Mouse (Mus musculus) cerebellum, adult 18-20 months (tissue): ENCODE data around the gene Rps6ka1.
A peak's percentile ranks its signal among the peaks of the same experiment; 100 is the strongest.
"Not testable (repeated sequence)": the region's sequence is repeated elsewhere in the genome, so short reads cannot be mapped to it uniquely, and the experiment has no call there.

ENCODE experiments used
- DNase-seq, 2 experiments: peaks; one replicate each; pipeline ENCODE4 v3.0.0; 2021

Gene Rps6ka1

DNA sequence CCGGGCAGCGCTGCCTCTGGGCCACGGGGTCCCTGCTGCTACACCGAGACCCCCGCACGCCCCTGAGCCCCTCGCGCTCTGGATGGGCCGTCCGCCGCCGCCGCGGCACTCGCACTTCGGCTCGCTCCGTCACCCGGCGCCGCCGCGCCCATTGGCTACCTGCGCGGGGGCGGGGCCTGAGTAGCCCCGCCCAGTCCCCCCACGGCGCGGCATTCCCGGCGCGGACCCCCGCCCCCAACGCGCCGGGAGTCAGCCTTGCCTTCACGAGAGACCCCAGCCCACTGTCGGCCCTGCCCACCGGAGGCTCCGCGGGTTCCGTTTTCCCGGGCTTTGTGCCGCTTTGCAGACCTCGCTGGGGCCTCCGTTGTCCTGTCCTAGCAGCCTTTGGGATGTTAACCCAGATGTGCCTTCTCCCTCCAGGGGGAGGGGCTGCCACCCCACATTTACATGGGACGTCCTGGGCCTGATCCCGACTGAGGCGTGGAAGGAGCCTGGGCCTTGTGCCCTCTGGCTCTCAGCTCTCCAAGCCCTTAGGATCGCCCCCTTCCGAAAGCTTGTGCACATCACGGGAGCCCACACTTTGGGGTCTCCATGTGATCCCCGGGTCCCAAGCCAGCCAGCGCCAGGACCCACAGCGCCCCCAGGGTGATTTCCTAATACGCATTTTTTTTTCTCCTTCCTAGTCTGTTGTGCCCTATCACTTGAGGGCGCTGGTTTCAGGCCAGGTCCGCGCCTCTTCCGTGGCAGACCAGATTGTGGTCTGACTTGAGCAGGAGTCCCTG lies at the start of gene Rps6ka1:
Gene Rps6ka1, minus strand, starts transcription at position 126 of the 782 bp plus-strand sequence.
- DNase-seq = peak; percentile 71 to 87

DNA sequence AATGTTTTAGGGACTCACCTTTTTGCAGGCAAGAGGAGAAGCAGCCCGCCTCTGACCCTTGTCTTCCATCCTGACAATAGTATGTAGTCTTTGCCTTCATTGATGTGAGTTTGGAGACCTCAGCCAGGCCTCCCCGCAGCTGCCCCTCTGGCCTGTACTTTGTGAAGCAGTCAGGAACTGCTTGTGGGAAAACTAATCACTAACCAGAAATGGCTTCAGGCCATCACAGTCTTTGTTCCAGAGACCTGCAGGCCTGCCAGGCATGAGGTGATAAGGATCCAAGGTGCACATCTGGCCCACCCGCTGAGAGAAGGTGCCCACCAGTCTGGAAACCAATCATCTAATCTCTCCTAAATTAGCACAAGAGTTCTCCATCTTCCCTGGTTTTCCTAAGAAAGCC lies 44.2 kb upstream of the Rps6ka1 start:
- no peak for DNase-seq

DNA sequence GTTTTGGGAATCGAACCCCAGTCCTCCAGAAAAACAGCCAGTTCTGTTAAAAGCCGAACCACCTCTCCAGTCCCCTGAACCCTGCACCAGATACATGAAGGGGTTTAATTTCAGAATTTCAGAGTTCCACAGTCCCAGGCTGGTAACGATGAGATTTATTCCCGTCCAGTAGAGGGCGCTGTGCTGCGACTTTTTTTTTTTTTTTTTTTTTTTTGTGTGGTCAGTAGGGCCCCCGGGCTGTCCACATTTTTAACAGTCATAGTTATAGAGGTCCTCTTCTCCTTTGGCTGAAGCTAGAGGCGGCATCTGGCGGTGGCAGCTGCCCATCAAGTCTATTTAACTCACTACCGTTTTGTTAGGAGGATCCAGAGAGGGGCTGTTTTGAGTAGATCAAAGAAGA lies 43.8 kb upstream of the Rps6ka1 start:
- DNase-seq = peak in 1 of 2 experiments; percentile 20

DNA sequence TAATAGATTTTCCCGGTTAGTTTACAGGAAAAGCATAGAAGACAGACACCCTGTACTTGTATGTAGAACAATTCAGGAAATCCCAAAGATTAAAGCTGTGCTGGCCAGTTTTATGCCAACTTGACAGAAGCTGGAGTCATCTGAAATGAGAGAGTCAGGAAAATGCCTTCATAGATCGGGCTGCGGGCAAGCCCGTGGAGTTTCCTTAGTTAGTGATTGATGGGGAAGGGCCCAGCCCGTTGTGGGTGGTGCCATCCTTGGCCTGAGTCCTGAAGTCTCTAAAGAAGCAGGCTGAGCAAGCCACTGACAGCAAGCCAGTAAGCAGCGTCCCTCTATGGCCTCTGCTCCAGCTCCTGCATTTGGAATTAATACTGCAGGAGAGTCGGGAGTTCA lies 41.7 kb upstream of the Rps6ka1 start:
- DNase-seq = no peak

DNA sequence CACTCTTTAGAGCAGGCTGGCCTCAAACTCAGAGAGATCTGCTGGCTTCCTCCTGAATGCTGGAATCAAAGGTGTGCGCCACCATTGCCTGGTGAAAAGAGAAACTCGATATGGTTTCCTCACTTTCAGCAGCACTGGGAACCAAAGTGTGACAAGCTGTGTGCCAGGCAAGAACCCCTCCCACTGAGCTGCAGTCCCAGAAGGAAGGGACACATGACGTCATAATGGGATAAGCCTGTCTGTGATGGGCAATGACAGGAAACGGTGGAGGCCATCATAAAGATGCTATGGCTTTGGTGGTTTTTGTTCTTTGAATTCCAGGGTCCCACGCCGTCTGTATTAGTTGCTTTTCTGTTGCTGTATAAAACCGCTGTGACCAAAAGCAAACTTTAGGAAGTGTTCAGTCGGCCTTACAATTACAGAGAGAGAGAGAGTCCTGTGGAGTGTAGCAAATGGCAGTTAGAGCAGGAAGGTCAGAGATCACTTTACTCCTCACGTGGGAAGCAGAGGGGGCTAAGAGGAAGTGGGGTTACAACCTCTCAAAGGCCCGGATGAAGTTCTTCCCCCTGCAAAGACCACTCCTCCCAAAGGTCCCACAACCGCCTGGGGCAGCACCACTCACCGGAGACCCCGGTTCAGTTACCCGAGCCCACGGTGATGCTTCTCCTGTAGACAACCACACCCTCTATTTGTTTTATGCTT lies 41.1 kb upstream of the Rps6ka1 start:
- DNase-seq = no peak

DNA sequence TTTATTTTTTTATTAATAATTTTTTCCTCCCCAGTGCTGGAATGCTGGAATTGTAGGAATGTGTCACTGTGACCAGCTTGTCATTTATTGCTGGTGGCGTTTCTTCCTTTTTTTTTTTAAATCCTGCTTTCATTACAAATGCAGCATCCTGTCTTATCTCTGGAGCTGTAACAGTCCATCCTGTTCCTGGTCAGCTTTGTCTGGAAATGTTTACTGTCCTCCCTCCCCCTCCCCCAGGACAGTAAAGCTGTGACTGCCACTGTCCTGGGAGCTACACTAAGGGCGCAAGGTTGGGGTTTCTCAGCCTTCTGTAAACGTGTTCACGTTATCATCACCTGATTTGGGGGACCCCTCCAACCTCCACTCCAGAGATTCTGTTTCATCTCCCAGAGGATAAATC lies 37.6 kb upstream of the Rps6ka1 start:
- no peak for DNase-seq

DNA sequence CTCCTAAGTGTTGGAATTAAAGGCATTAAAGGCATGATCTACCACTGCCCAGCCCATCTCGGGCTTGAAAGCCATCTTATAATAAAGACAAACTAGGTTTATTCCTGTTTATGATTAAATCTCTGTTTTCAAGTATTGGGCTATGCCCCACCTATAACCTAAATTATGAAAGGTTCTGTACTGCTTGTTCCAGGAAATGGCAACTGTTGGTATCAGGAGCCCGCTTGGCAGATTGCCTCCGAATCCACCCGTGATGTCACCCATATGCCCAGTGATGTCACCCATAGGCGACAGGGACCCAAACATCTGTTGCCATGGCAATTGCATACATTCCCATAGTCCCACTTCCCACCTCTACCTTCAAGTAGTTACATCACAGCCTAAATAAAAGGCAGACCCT lies 36.1 kb upstream of the Rps6ka1 start:
- no peak for DNase-seq

DNA sequence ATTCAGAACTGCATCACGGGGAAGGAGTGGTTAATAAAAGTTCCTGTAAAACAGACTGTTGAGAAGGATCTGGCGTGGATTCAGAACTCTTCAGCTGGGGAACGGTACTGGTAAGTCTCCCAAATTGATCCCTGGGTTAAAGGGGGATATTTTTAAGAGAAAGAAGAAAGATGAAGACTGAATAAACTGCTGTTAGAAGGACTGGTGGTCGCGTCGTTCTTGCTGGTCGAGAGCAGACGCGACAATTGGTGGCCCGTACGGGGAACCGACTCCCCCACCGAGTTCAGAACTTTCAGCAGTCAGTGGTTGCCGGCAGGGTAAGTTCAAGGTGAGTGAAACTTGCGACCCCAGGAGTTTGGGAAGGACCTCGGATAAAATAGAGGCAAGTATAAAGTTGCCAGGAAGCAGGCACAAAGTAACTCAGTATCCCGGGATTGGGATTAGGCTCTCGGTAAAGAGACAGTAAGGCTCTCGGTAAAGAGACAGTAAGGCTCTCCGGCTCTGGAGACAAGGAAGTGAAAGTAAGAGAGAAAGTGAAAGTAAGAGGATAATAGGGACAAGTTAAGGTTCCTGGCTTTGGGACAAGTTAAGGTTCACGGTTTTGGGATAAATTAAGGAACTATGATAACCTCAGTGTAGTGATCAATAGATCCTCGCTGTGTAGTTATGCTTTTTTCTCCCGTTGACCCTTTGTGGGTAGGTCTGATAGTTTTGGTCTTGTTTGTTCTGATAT lies 30.7 kb upstream of the Rps6ka1 start:
- peak in 1 of 2 experiments; percentile 32 for DNase-seq

DNA sequence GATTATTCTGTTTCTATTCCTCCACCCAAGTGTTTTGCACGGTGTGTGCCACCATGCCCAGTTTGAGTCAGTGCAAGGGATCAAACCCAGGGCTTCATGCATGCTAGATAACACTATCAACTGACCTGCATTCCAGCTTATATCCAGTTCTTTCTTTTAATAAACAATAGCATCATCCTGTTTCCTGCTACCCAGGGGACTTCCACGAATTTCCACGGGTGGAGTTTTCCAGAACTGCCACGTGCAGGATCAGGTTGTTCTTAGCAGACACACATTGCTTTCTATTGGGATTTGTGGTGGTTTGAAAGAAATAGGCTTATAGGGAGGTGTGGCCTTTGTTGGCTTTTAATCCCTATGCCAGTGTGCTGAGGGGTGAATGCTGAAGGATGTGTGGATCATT lies 24.4 kb upstream of the Rps6ka1 start:
- DNase-seq = no peak

DNA sequence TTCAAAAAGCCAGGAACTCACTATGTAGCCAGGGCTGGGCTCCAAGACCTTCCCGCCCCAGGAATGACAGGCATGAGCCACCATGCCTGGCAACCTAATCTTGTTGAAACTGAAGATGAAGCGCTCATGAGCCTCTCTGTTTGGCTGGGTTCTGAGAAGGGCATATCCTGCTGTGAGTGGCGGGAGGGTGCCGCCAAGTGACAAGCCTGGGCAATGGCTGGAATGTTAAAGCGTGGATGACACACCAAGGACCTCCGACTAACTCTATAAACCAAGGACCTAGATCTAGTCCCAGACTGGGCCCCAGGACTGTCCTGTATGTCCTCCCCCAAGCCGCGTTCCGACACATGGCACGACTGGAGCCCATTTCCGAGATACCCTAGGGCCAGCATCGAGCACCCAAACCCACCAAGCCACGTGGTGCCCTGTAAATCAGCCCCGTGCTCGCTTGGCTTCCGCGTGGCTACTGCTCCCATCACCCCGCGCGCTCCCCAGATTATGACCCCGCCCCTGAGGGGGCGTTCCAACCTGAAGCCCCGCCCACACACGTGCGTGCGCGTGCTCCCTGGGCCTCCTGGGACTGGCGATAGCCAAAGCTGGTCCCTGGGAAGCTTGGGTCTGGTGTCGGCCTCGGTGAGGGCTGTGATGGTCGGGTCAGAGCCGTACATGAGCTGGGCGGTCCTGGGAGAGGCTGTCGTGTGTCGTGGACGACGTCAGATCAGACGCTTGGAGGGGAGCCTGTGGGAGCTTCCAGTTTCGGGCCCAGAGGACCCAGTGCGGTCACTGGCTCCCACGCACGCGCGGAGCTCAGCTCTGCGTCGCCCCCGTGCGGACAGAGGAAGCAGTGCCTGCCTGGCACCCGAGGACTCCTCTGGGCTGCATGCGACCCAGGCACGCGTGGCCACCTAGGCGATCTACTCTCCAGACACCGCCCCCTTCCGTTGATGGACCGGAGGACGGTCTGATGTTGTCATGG lies 22.9 kb upstream of the Rps6ka1 start:
- peak; percentile 96 to 98 for DNase-seq

DNA sequence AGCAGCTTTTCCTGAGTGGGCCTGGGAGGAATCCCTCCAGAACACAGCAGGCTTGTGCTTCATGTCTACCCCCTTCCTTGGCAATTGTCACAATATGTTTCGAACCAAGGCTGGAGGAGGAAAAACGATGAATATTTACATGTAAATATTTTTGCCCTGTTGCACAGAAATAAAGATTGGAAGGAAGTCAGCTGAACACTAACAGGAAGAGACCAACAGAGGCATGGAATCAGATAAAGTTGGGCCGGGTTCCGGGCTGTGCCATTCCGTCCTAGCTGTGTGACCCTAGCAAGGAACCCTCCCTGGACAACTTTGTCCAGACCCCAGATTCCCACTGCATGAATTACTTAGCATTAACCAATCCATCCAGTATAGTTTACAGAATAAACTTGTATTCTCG lies 20.5 kb upstream of the Rps6ka1 start:
- no peak for DNase-seq

DNA sequence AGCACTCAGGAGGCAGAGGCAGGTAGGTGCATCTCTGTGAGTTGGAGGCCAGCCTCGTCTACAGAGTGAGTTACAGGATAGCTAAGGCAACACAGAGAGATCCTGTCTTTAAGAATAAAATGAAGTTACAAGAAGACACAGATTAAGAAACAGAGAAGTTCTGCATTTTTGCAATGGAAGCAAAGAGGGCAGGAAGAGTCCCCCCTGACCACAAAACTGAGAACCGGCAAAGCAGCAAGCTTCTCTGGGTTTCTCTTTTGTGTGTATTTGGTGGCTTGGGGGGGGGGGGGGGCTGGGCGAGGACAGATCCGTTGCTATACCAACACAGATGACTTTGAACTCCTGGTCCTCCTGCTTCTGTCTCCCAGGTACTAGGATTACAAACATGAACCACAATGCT lies 19.5 kb upstream of the Rps6ka1 start:
- no peak for DNase-seq

DNA sequence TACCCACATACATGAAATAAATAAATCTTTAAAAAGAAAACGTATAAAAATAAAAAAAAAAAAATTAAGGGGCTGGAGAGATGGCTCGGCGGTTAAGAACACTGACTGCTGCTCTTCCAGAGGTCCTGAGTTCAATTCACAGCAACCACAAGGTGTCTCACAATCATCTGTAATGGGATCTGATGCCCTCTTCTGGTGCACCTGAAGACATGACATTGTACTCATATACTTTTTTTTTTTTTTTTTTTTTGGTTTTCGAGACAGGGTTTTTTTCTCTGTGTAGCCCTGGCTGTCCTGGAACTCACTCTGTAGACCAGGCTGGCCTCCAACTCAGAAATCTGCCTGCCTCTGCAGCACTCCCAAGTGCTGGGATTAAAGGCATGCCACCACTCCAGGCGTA lies 18.7 kb upstream of the Rps6ka1 start:
- not testable (repeated sequence) for DNase-seq

DNA sequence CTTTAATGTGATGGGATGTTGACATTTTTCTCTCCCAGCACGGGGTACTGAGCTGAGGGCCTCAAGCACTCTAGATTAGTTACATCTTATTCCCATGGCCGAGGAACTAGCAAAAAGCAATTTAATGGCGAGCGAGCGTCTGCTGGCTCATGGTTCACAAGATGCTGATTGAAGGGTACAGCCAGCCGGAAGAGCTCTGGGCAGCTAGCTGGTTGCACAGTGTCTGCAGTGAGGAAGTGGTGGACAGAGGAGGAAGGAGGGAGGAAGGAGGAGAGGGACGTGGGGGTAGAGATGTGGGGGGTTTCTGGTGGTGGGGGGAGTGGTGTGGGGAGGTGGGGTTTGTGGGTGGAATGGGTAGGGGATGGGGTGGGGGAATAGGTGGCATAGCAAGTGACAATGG lies 17.6 kb upstream of the Rps6ka1 start:
- no peak for DNase-seq

DNA sequence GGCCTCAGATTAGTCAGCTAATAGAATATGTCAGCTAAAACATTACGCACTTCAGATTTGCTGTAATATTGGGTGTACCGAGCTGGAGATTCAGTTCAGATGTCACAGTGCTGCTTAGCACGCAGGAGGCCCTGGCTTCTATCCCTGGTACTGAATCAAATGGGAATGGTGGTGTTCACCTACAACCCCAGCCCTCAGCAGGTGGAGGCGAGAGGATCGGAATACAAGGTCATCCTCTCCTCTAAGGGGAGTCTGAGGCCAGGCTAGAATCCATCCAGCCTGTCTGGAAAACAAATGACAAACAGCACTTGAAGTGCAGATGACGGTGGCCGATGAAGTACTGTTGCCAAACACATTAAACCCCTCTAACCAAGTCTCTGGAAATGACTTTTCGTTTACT lies 16.7 kb upstream of the Rps6ka1 start:
- DNase-seq = no peak

DNA sequence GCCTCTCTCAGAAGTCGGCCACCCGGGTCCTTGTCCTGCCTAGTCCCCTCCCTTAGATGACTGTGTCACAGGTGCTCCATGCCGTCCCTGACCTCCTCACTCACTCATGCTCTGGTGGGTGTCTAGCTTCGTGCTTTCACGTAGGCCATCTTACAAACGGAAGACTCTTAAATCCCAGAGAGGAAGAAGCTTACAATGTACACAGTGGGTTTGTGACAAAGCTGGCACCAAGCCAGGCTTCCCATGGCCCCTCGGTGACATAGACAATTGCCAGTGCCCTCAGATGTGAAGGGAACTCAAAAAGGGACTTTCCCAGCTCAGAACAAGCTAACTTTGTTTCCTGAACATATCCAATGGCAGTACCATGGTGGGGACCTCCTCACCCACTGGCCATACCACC lies 15.8 kb upstream of the Rps6ka1 start:
- no peak for DNase-seq

DNA sequence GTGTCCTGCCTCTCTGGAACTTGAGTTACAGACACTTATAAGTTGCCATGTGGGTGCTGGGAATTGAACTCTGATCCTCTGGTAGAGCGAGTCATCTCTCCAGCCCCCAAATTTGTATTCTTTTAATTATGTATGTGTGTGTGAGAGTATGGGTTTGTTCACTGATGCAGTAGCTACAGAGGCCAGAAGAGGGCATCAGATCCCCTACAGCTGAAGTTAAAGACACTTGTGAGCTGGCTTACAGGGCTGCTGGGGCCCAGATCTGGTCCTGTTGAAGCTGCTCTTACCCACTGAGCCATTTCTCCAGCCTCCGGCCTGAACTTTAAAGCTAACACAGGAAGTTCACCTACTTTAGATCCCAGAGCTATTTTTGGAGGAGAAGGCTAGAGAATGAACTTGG lies 14.9 kb upstream of the Rps6ka1 start:
- DNase-seq = no peak

DNA sequence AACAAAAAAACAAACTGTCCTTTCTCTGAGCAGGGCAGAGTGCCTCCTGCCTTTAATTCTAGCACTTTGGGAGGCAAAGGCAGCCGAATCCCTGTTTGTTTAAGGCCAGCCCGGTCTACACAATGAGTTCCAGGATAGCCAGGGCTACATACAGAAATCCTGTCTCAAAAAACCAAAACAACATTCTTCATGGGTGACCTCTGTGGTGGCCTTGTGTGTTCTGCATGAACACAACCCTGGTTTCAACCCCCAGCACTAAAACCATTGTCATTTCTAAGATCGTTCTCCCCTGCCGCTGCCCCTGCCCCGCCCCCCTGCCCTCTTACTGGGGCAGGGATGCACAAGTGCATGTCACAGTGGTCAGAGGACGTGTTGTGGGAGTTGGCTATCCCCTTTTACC lies 13.3 kb upstream of the Rps6ka1 start:
- DNase-seq = no peak

DNA sequence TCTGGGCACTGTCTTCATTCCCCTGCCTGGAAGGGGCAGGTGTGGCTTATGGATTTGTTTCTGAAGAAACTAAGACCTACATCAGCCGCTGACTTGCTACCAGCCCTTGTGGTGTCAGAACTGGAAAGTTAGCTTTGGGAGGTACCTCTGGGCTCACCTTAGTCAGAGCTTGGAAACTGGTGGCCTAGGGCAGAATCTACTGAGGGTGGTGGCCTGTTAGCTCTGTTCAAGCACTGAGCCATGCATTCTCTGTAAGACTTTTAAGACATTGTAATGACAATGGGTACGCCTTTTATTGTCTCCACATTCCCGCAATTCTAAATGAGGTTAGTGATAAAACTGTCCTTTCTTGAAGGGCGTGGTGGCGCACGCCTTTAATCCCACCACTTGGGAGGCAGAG lies 12.8 kb upstream of the Rps6ka1 start:
- no peak for DNase-seq

DNA sequence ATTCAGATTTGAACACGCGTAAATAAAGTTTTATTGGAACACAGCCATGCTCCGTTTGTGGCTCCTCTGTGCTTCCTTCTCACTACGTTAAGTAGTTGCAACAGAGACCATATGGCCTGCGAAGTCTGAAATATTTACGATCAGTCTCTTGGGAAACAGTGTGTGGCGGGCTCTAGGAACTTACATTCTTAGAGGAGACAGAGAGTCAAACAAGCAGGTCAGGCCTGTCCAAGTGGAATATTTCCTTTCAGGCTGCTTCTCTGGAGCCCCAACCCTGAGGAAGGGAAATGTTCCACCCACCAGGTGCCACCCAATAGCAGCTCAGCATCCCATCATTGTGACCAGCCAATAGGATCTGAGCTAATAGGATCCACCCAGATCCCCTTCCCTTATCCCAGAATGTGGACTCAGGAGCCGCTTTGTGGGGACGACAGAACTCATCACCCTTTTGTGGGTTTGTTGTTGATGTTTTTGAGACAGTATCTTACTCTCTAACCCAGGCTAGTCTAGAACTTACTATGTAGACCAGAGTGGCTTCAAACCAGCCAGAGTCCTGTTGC lies 11.7 kb upstream of the Rps6ka1 start:
- DNase-seq = no peak

DNA sequence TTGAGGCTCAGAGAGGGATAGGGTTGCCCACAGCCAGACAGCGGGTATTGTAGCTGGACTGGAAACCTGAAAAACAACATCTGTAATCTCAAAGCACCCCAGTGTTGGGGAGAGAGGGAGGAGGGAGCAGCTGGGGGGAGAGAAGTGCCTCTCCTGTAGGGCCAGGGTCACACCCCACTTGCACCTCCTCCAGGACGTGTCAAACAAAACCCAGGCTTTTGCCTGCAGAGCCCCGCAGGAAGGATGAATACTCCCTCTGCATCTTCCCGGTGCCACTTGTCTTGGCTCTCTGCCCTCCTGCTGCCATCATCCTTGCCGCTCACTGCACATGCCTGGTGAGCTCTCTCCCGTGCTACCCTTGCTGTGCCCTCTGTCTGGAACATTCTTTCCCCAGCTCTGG lies 10.6 kb upstream of the Rps6ka1 start:
- DNase-seq = peak; percentile 55 to 60

DNA sequence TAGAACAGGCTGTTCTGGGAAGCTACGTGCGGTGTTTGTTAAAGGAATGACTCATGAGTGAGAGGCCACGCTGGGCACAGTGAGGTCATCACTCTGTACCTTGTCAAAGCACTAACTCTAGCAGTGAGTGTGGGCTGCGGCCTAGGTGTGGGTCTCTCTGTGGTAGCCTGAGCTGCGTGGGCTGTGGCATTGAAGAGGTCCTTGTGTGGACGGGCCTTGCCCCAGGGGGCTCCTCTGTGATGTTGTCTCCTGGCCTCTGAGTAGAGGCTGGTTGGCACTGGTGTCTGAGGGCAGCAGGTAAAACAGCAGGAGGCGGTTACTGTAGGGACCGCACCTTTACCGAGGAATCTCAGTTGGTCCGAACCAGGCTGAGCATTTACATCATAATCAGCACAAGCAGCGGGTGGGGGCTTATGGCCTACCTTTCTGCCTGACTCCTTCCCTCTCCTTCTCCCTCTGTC lies 9.9 kb upstream of the Rps6ka1 start:
- peak; percentile 64 to 71 for DNase-seq
